Mouse (Mus musculus) MN1 (cell line): ENCODE results near the gene Uxs1.

ENCODE experiments used
- DNase-seq: peaks from one replicate; pipeline ENCODE4 v3.0.0-alpha.2; 2016; ENCODE audit warnings: low spot score

Uxs1 gene

GRCm38 (mm10) chr1:43798048-43798447 lies 29.6 kb downstream of the Uxs1 start:
- DNase-seq = no peak

DNA sequence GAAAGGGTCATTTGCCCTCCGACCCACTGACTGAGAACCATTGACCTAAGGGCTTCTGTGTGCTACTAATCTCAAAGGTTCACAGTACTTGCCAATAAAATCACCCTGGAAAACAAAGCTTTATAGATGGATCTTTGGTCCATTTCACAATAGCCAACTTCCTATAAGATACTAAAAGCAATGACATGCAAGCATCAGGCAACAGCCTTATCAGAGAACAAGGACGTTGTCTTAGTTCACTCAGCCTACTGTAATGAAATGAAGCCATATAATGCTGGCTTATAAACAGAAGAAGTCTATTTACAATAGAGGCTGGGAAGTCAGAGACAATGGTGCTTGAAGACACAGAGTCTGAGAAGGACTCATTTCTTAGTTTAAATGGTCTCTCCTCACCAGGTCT lies 37.8 kb downstream of the Uxs1 start:
- DNase-seq = no peak

DNA sequence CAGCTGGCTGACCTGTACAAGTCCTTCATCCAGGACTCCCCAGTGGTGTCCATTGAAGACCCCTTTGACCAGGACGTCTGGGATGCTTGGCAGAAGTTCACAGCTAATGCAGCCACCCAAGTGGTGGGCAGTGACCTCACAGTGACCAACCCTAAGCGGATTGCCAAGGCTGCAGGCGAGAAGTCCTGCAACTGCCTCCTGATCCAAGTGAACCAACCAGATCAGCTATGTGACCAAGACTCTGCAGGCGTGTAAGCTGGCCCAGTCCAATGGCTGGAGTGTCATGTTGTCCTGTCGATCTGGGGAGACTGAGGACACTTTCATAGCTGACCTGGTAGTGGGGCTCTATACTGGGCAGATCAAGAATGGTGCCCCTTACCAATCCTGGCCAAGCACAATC lies 40.9 kb downstream of the Uxs1 start:
- DNase-seq = no peak

GRCm38 (mm10) chr1:43785316-43785715 lies 42.3 kb downstream of the Uxs1 start:
- no peak for DNase-seq

- DNase-seq = no peak
Measured at GRCm38 (mm10) chr1:43783186-43783585, 44.4 kb downstream of the Uxs1 start.

GRCm38 (mm10) chr1:43782680-43783079 lies 44.9 kb downstream of the Uxs1 start:
- no peak for DNase-seq

DNA sequence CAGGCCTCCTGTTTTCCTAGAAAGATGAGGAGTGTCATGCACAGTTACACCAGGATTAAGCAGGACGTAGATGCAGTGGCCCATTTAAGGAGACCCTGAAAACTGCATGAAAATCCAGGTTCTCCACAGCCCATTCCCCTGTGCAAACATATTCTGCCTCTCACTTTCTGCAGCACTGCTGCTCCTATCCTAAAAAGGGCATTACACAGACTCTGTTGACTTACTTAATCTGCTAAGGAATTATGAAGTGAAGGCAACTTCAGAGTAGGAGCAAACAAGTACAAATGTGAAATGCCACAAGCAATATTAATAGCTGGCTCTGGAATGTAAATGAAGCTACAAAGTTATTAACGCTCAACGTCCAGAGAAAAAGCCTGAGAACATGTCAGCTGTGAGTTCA lies 45.9 kb downstream of the Uxs1 start:
- DNase-seq = no peak

- no peak for DNase-seq
Measured at GRCm38 (mm10) chr1:43781195-43781594, 46.4 kb downstream of the Uxs1 start.

- no peak for DNase-seq
Measured at GRCm38 (mm10) chr1:43776106-43776505, 51.5 kb downstream of the Uxs1 start.

- no peak for DNase-seq
Measured at GRCm38 (mm10) chr1:43774126-43774525, 53.5 kb downstream of the Uxs1 start.

DNA sequence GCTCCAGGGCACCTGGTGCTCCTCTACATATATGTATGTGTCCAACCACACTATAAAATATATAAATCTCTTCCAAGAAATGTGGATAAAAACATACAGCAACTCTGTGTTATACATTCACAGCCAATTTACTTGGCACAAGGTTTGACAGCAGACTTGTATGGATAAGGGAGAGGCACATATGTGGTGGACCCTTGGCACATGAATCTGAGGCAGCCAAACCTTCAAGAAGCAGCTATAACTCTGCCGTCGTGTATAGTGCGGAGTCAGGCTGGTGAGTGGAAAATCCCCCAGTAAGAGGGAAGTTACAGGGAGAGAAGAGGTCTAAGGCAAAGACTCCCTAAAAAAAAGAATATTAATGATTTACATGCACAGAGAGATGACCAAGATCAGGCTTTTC lies 54.9 kb downstream of the Uxs1 start:
- no peak for DNase-seq

DNA sequence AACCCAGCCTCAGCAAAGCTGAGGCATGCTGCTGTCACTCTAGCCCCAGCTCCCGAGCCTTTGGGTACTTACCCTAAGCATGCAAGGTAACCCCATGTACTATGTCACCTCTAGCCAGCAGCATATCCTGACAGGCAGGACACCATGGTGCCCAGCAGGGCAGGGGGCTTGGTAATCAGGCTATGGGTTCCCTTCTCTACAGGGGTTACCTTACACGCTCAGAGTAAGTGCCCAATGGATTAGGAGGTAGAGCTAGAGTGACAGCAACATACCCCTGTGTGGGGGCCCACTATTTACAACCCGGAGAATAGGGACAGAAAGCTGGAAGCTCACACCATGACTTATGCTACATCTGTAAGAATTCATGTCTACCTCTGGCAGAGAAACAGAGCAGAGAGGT lies 57.6 kb downstream of the Uxs1 start:
- no peak for DNase-seq

DNA sequence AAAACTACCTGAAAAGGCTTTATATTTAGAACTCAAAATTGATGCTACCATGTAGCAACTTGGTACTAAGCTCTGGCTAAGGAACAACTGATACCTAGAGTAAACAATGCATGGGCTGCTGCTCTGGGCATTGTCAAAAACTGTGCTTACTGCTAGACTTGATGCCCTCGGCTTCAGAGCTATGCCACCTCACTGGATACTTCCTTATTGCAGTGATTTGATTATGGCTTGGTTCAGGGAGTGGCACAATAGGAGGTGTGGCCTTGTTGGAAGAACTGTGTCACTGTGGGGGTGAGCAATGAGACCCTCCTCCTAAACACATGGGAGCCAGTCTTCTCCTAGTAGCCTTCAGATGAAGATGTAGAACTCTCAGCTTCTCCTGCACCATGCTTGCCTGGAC lies 58.3 kb downstream of the Uxs1 start:
- DNase-seq = no peak

DNA sequence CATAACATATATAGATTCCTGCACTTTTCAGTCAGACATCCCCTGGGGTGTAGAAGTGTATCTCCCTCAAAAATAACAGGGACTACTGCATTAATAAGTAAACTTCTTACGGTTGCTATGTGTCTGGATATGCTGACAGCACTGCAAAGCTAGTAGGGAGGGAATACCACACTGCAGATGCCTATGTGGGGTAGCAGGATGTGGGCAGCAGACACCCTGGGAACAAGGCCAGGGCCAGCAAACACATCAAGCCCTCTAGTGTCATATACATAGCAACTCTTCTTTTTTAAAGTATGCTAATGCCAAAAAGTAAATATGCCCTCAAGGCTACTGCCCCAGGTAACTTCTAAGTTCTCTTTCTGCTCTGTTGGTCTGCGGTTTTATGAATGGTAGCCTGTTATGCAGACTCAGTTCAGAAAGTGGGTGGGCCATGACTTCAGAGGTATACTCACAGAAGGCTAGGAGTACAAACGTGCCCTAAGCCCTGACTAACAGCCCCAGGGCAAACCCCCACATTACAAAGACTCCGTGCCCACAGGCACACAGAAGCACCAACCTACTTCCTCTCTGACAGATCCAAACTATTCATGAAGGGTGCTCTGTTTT lies 59.1 kb downstream of the Uxs1 start:
- no peak for DNase-seq

DNA sequence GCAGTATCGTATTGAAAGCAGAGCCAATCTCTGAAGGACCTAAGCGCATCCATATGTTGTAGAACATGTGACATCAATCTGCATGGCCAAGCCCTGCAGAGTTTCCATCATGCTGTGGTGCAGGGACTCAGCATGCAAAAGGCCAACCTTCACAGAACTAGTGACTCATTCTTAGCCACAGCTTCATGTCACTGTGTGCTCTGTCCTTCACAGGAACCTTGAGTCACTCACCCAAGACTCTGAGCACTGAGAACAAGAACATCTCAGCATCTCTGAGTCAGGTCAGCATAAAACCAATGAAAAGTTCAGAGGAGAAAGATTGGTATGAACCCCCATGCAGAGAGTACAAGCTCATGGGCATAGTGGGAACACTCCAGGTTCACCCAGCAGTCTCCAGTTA lies 61.3 kb downstream of the Uxs1 start:
- no peak for DNase-seq

DNA sequence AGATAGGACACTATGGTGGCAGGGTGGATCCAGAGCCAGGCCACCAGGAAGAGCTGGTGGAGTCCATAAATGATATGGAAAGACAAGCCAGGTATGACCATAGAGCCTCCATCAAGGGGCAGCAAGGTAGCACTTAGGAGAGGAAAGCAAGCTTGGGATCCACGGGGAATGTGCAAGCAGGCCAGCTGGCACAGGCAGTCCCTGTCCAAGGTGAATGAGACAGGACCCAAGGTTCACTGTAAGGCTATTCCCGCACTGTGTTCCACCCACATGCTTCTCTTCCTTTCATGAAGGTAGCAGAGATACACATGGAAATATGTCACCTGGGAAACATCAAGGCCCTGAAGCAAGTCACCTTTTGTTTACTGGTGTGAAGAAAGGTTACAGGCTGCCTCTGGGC lies 63.1 kb downstream of the Uxs1 start:
- DNase-seq = no peak

GRCm38 (mm10) chr1:43760085-43760484 lies 67.5 kb downstream of the Uxs1 start:
- peak; percentile 58 for DNase-seq

DNA sequence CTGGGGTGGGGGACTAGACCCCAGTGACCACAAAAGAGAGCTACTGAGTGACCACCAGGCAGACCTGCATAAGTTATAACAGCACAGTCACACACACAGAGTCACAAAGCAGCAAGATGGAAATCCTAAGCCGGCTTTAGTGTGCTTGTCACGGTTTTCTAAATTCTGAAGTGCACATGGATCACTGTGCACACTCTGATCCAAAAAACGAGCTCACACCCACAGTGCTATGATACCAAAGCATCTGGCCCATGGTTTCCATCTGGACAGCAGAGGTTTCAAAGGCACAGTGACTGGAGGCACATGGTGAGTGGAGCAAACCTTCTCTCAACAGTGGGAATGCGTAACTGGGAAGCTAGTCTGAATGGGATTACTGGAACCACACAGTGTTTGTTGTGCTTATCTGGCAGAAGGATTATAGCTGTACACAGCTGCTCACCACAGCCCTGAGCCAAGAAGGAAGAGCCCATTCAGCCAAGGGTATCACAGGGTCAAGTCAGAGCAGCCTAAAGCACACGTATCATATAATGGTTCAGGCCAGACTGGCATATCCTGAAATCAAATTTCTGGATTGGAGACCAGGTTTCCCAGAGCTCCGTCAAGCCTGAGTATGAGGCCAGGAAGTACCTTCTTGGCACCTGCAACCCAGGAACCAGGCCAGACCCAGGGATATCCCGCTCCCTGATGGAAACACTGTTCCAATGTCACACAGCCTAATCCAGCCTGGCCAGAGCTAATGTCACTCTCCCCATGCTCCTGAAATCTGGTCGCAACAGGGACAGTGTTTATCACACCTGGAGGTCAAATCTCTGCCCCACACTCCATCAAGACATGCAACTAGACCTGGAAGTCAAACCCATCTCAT lies 72.9 kb downstream of the Uxs1 start:
- no peak for DNase-seq

DNA sequence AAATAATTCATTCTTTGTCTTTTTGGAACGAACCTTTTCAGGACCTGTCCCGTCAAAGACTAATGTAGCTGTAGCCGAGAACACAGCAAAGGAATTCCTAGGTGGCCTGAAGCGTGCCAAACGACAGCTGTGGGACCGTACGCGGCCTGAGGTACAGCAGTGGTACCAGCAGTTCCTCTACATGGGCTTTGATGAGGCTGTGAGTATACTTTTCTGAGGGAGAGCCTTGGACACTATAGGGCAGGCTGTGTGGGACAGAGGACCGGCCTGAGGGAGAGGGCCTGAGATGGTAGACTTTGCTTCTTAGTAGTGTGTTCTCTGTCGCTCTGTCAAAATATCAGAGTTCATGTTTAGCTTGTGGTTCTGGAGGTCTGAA lies 89.1 kb downstream of the Uxs1 start:
- no peak for DNase-seq

DNA sequence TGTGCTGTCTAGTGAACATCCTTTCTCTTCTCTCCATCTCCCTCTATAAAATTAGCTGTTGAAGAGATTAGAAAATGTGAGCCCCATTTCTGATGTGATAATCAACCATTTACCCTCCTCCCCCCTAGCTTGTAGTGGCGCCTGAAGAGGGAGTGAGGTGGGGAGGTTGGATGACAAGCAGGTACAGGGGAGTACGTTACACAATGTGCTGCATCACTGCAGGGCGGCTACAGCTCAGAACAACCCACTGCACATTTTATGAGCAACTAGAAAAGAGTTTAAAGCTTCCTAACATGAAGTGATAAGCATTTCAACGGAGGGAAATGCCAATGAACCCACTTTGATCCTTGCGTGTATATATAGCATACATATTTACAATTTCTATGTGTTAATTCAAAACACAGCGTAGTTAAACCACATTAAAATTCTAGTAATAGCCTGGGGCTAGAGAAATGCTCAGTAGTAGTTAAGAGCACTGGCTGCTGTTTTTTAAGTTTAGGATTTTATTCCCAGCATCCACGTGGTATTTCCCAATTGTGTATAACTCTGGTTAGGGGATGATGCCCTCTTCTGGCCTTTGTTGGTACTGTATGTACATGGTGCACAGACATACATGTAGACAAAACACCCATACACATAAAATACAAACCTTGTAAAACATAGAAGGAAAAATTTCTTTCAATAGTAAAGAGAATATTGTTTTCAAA lies 89.6 kb downstream of the Uxs1 start:
- peak; percentile 29 for DNase-seq

DNA sequence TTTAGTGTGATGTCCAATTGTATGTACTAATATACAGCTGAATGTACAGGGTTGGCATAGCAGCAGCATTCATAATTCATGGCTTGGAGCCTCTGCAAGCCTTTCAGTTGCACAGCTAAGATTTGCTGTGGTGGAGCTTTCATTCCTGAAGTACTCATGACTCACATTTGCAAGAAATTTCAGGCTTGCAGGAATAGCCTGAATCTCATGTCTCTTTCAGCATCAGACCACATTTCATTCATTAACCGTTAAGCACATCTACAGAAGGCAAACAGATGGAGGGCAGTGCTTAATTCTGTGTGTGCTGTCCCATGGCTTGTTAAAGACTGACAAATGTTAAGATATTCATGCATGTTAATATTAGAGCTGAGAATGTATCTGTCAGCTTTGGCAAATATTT lies 94.9 kb downstream of the Uxs1 start:
- no peak for DNase-seq

DNA sequence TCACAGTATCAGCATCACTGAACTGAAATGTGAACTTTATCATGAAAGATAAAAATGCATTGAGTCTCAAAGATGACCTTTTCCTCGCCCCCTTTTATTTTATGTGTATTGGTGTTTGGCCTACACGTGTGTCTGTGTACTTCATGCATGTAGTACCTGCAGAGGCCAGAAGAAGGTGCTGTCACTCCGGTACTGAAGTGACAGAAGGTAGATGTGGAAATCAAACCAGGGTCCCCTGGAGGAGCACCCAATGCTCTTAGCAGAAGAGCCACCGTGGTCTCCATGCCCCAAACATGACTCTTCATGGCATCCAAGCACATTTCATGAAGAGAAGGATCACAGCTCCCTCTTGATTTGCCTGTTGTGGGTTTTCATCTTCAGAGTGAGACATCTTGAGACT lies 95.5 kb downstream of the Uxs1 start:
- no peak for DNase-seq

DNA sequence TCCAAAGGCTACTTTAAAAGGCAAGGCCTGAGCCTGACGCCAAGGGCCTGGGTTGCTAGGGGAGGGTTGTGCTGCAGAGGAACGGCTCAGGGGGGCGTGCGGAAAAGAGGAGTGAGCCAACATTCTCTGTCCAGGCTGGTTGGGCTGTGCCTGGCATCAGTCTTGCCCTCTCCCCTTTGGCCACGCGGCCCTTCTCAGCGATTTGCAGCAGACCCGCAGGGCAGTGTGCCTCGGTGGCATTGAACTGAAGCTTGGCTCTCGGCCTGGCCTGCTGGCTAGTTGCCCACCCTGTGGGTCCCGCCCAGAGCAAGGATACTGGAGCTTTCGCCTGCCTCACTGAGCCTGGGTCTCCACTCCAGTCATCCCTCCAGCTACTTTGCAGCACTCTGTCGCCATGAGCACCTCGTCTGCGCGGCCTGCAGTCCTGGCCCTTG lies 97.1 kb downstream of the Uxs1 start, which contains the start of gene 1500015O10Rik:
1500015O10Rik (plus strand) TSS at position 112 of the 434 bp plus-strand sequence.
- DNase-seq = peak; percentile 50
